In genomic region chr7:4556256-4557166, GRCm38 (mm10) we compare ENCODE assay signal across 9 mouse cellular contexts. TPM values are rescaled to one million over a fixed set of nuclear protein-coding genes. Genes with fewer than 3 reads are reported as not detected.
DNase-seq lines count a peak whose midpoint lies in the region; ATAC-seq and TF ChIP-seq lines count a peak whose summit lies in the region.
"Had no signal": no experiment of that assay in that cellular context is flagged by ENCODE, and none has a peak within 500 bp of the region (broad histone marks: within the 10 kb centered on the region; RNA-seq: fewer than 3 reads in every experiment).

No protein-coding gene starts in this region.

- H3K4me3 ChIP-seq in heart, embryonic 12.5 days = no peak overlapping the region
- H3K4me3 ChIP-seq in kidney, postnatal 0 days (replicated peaks; ENCODE audit: low read depth, low read length) = no peak overlapping the region
- no peak overlapping the region for H3K4me3 ChIP-seq in liver, adult 2 months (ENCODE audit: insufficient read depth, low read depth, low read length)
- H3K4me3 ChIP-seq in stomach, embryonic 14.5 days (ENCODE audit: low read depth, low read length) = no peak overlapping the region
- H3K4me3 ChIP-seq: erythroblast, embryonic 14.5 days had no signal

- peak; percentile 87 for DNase-seq in CD4-positive helper T cell, adult 2 months (ENCODE audit: low read depth, low spot score)
- DNase-seq in brain, adult 2 months (ENCODE audit: low read depth, low spot score) = peak; percentile 98
- peak; percentile 94 for DNase-seq in kidney, postnatal 0 days (ENCODE audit: low spot score)
- peak; percentile 60 for DNase-seq in liver, adult 2 months (ENCODE audit: extremely low read depth, low read depth, low spot score)
- peak; percentile 63 to 79 for DNase-seq in natural killer cell, adult 2 months (ENCODE audit: low spot score in 2 of 2)

- WGBS in heart, embryonic 12.5 days = 18% methylated on average over 15 of the region's 15 CpGs
- WGBS in kidney, postnatal 0 days = 22% methylated on average over 15 of the region's 15 CpGs
- 18% methylated on average over 15 of the region's 15 CpGs for WGBS in liver, adult 2 months
- WGBS in stomach, embryonic 14.5 days = 18% methylated on average over 15 of the region's 15 CpGs

- no peak overlapping the region for H3K27ac ChIP-seq in heart, embryonic 12.5 days (ENCODE audit: poor library complexity, severe bottlenecking)
- no peak overlapping the region for H3K27ac ChIP-seq in kidney, postnatal 0 days
- no peak overlapping the region for H3K27ac ChIP-seq in liver, adult 2 months (replicated peaks; ENCODE audit: insufficient read depth, low read depth, low read length)
- H3K27ac ChIP-seq in stomach, embryonic 14.5 days (ENCODE audit: low read length) = no peak overlapping the region

- no peaks in the 10 kb centered on the region for H3K79me2 ChIP-seq in liver, adult 2 months (ENCODE audit: control insufficient read depth, insufficient read depth, low read length)

- TF ChIP-seq POLR2A in liver, adult 2 months (IDR thresholded peaks at IDR 0.05; ENCODE audit: extremely low read depth, insufficient read depth, low read length) = no peak

- H3K4me1 ChIP-seq in heart, embryonic 12.5 days (replicated peaks) = no peaks in the 10 kb centered on the region
- H3K4me1 ChIP-seq in kidney, postnatal 0 days (replicated peaks; ENCODE audit: insufficient read depth, low read length) = no peaks in the 10 kb centered on the region
- no peaks in the 10 kb centered on the region for H3K4me1 ChIP-seq in liver, adult 2 months (ENCODE audit: control insufficient read depth, insufficient read depth, low read length)
- H3K4me1 ChIP-seq in stomach, embryonic 14.5 days (ENCODE audit: control insufficient read depth, insufficient read depth, low read length) = no peaks in the 10 kb centered on the region

- no peak overlapping the region for H3K4me2 ChIP-seq in heart, embryonic 12.5 days
- no peak overlapping the region for H3K4me2 ChIP-seq in kidney, postnatal 0 days (ENCODE audit: low read length)
- no peak overlapping the region for H3K4me2 ChIP-seq in stomach, embryonic 14.5 days (replicated peaks; ENCODE audit: low read depth, low read length)

- no peaks in the 10 kb centered on the region for H3K9me3 ChIP-seq in heart, embryonic 12.5 days (replicated peaks)
- H3K9me3 ChIP-seq in kidney, postnatal 0 days (replicated peaks; ENCODE audit: low read length) = no peaks in the 10 kb centered on the region
- no peaks in the 10 kb centered on the region for H3K9me3 ChIP-seq in stomach, embryonic 14.5 days (ENCODE audit: control insufficient read depth, low read depth, low read length)

- peaks cover 28% of the 10 kb centered on the region for H3K27me3 ChIP-seq in heart, embryonic 12.5 days (replicated peaks)
- no peaks in the 10 kb centered on the region for H3K27me3 ChIP-seq in kidney, postnatal 0 days (ENCODE audit: insufficient read depth, low read length)
- H3K27me3 ChIP-seq in liver, adult 2 months (ENCODE audit: control insufficient read depth, insufficient read depth, low read length) = no peaks in the 10 kb centered on the region
- H3K27me3 ChIP-seq in stomach, embryonic 14.5 days (ENCODE audit: control insufficient read depth, insufficient read depth, low read length) = no peaks in the 10 kb centered on the region

- H3K36me3 ChIP-seq in heart, embryonic 12.5 days = no peaks in the 10 kb centered on the region
- no peaks in the 10 kb centered on the region for H3K36me3 ChIP-seq in kidney, postnatal 0 days (ENCODE audit: insufficient read depth, low read length)
- H3K36me3 ChIP-seq in liver, adult 2 months (ENCODE audit: control insufficient read depth, insufficient read depth, low read length) = no peaks in the 10 kb centered on the region
- no peaks in the 10 kb centered on the region for H3K36me3 ChIP-seq in stomach, embryonic 14.5 days (ENCODE audit: control insufficient read depth, insufficient read depth, low read length)

- no peak overlapping the region for H3K9ac ChIP-seq in heart, embryonic 12.5 days
- H3K9ac ChIP-seq in kidney, postnatal 0 days (ENCODE audit: low read depth, low read length) = no peak overlapping the region
- no peak overlapping the region for H3K9ac ChIP-seq in liver, adult 2 months (ENCODE audit: low read depth, low read length)
- no peak overlapping the region for H3K9ac ChIP-seq in stomach, embryonic 14.5 days (replicated peaks; ENCODE audit: low read depth, low read length)

- ATAC-seq in erythroblast, adult 5-6 weeks (replicated peaks; ENCODE audit: low FRiP score, poor library complexity, severe bottlenecking) = peak; percentile 96
- ATAC-seq in heart, embryonic 12.5 days (ENCODE audit: insufficient number of reproducible peaks, low FRiP score) = peak; percentile 85
- peak; percentile 85 for ATAC-seq in kidney, postnatal 0 days (replicated peaks; ENCODE audit: low FRiP score, low read depth)
- peak; percentile 91 for ATAC-seq in stomach, embryonic 14.5 days (ENCODE audit: insufficient number of reproducible peaks, insufficient read depth, low FRiP score, low read depth)

- TF ChIP-seq CTCF in kidney, postnatal 0 days (IDR thresholded peaks at IDR 0.05; ENCODE audit: low read depth) = peak; percentile 97
- TF ChIP-seq CTCF in liver, adult 2 months (IDR thresholded peaks at IDR 0.05; ENCODE audit: low read depth, low read length) = peak; percentile 94

RNA-seq across cellular contexts. Expression of gene Syt5, which starts 9.2 kb away (rescaled TPM):
- 1.7 TPM in 1 of 2 replicates, not detected in the other for total RNA-seq in erythroblast, adult 5-6 weeks (2015; ENCODE audit: low replicate concordance)
- not detected in 2 replicates for total RNA-seq in erythroblast, adult 5-6 weeks (2017; ENCODE audit: low replicate concordance)
- polyA plus RNA-seq in heart, embryonic 12.5 days (2016; fragmentation: Nextera tagmentation; extraction: Ambion mirVana) = 1.4 and 1.6 TPM in 2 replicates
- polyA plus RNA-seq in kidney, postnatal 0 days (2015; fragmentation: Nextera tagmentation; extraction: Ambion mirVana) = 6.4 and 6.6 TPM in 2 replicates
- not detected in 2 replicates for total RNA-seq in liver, adult 2 months (2014; rRNA removed)
- polyA plus RNA-seq in liver, adult 2 months (2012; rRNA removed) = not detected in 2 replicates
- polyA plus RNA-seq in stomach, embryonic 14.5 days (2014; fragmentation: Nextera tagmentation; extraction: Ambion mirVana) = 8.1 and 10.0 TPM in 2 replicates

RNA-seq across cellular contexts. Expression of gene Dnaaf3, which starts 24.3 kb away (rescaled TPM):
- total RNA-seq in erythroblast, adult 5-6 weeks (2015; ENCODE audit: low replicate concordance) = 1.2 TPM in 1 of 2 replicates, not detected in the other
- total RNA-seq in erythroblast, adult 5-6 weeks (2017; ENCODE audit: low replicate concordance) = 0.28 TPM in 1 of 2 replicates, not detected in the other
- polyA plus RNA-seq in heart, embryonic 12.5 days (2016; fragmentation: Nextera tagmentation; extraction: Ambion mirVana) = 0.54 and 0.83 TPM in 2 replicates
- 2.0 and 2.5 TPM in 2 replicates for polyA plus RNA-seq in kidney, postnatal 0 days (2015; fragmentation: Nextera tagmentation; extraction: Ambion mirVana)
- 0.09 TPM in 1 of 2 replicates, not detected in the other for total RNA-seq in liver, adult 2 months (2014; rRNA removed)
- polyA plus RNA-seq in liver, adult 2 months (2012; rRNA removed) = 0.24 and 0.44 TPM in 2 replicates
- 0.62 and 0.67 TPM in 2 replicates for polyA plus RNA-seq in stomach, embryonic 14.5 days (2014; fragmentation: Nextera tagmentation; extraction: Ambion mirVana)

RNA-seq across cellular contexts. Expression of gene Tnni3, which starts 32.5 kb away (rescaled TPM):
- not detected in 2 replicates for total RNA-seq in erythroblast, adult 5-6 weeks (2015; ENCODE audit: low replicate concordance)
- not detected in 2 replicates for total RNA-seq in erythroblast, adult 5-6 weeks (2017; ENCODE audit: low replicate concordance)
- polyA plus RNA-seq in heart, embryonic 12.5 days (2016; fragmentation: Nextera tagmentation; extraction: Ambion mirVana) = 1,739 and 1,749 TPM in 2 replicates
- polyA plus RNA-seq in kidney, postnatal 0 days (2015; fragmentation: Nextera tagmentation; extraction: Ambion mirVana) = 5.6 and 6.3 TPM in 2 replicates
- total RNA-seq in liver, adult 2 months (2014; rRNA removed) = 0.54 TPM in 1 of 2 replicates, not detected in the other
- polyA plus RNA-seq in liver, adult 2 months (2012; rRNA removed) = 0.76 and 0.82 TPM in 2 replicates
- polyA plus RNA-seq in stomach, embryonic 14.5 days (2014; fragmentation: Nextera tagmentation; extraction: Ambion mirVana) = 2.9 and 3.3 TPM in 2 replicates
- polyA plus RNA-seq: erythroblast, embryonic 14.5 days had no signal

RNA-seq across cellular contexts. Expression of gene Tnnt1, which starts 40.3 kb away (rescaled TPM):
- total RNA-seq in erythroblast, adult 5-6 weeks (2015; ENCODE audit: low replicate concordance) = 1.3 TPM in 1 of 2 replicates, not detected in the other
- 3.8 and 7.2 TPM in 2 replicates for total RNA-seq in erythroblast, adult 5-6 weeks (2017; ENCODE audit: low replicate concordance)
- polyA plus RNA-seq in heart, embryonic 12.5 days (2016; fragmentation: Nextera tagmentation; extraction: Ambion mirVana) = 543 and 550 TPM in 2 replicates
- 10.8 and 15.2 TPM in 2 replicates for polyA plus RNA-seq in kidney, postnatal 0 days (2015; fragmentation: Nextera tagmentation; extraction: Ambion mirVana)
- 1.2 and 2.9 TPM in 2 replicates for total RNA-seq in liver, adult 2 months (2014; rRNA removed)
- polyA plus RNA-seq in liver, adult 2 months (2012; rRNA removed) = 0.20 and 0.61 TPM in 2 replicates
- polyA plus RNA-seq in stomach, embryonic 14.5 days (2014; fragmentation: Nextera tagmentation; extraction: Ambion mirVana) = 31.9 and 33.5 TPM in 2 replicates

RNA-seq across cellular contexts. Expression of gene Ptprh, which starts 47.3 kb away (rescaled TPM):
- total RNA-seq in erythroblast, adult 5-6 weeks (2015; ENCODE audit: low replicate concordance) = 0.96 TPM in 1 of 2 replicates, not detected in the other
- 1.4 and 1.7 TPM in 2 replicates for total RNA-seq in erythroblast, adult 5-6 weeks (2017; ENCODE audit: low replicate concordance)
- polyA plus RNA-seq in heart, embryonic 12.5 days (2016; fragmentation: Nextera tagmentation; extraction: Ambion mirVana) = not detected in 2 replicates
- 0.13 and 0.31 TPM in 2 replicates for polyA plus RNA-seq in kidney, postnatal 0 days (2015; fragmentation: Nextera tagmentation; extraction: Ambion mirVana)
- 0.18 TPM in 1 of 2 replicates, not detected in the other for total RNA-seq in liver, adult 2 months (2014; rRNA removed)
- polyA plus RNA-seq in liver, adult 2 months (2012; rRNA removed) = not detected in 2 replicates
- polyA plus RNA-seq in stomach, embryonic 14.5 days (2014; fragmentation: Nextera tagmentation; extraction: Ambion mirVana) = not detected in 2 replicates
- polyA plus RNA-seq: erythroblast, embryonic 14.5 days had no signal

Comparison
In these comparisons a context has a peak if more than half of its experiments do, and no peak if none do; other contexts are left out.
1. RNA of gene Tnni3, which starts 32.5 kb away (polyA plus RNA-seq): 1,739 to 1,749 TPM in heart, embryonic 12.5 days; 5.6 to 6.3 TPM in kidney, postnatal 0 days, 2.9 to 3.3 TPM in stomach, embryonic 14.5 days and 0.76 to 0.82 TPM in liver, adult 2 months; every median in the first group is over 100 times any median in the second.
2. Peak in every context shown above with its lines, with median percentiles within 50 percentile points of each other: DNase-seq and ATAC-seq.